Mouse (Mus musculus): ENCODE results near the gene Gmnn. TPM values are rescaled to one million over a fixed set of nuclear protein-coding genes. Genes with fewer than 3 reads are reported as not detected.

The Gmnn gene
- polyA plus RNA-seq, 1 experiment: 129 TPM

DNA sequence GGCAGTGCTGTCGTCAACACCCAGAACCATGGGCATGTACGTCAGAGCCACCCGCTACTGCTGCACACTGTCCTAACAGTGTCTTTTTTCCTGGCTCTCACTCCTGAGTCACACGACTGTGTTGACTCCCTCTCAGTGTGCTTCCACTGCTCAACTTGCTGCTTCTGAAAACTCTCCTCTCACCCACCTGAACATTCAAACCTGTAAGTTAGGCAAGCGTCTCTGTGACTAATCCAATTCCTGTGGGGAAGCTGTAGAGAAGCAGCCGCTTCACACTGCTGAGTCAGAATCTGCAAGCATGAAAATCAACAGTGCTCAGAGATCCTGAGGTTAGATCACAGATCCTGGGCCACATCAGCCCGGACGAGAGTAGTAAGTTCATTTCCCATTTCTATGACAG, 10.3 kb downstream of the Gmnn start:
- no peak for TF ChIP-seq POLR2A (IDR thresholded peaks at IDR 0.05; ENCODE audit: insufficient read depth, low read length)
- TF ChIP-seq CTCF (IDR thresholded peaks at IDR 0.05; ENCODE audit: low read depth, low read length): no peak
- no peak for TF ChIP-seq EP300 (IDR thresholded peaks at IDR 0.05; ENCODE audit: insufficient read depth, low read depth, low read length)
- peaks cover 54% of the 10 kb centered on the region for H3K36me3 ChIP-seq (ENCODE audit: control insufficient read depth, insufficient read depth, low read length, poor library complexity, severe bottlenecking)
- H3K4me1 ChIP-seq (ENCODE audit: control insufficient read depth, insufficient read depth, low read length): no peaks in the 10 kb centered on the region
- H3K9ac ChIP-seq (ENCODE audit: low read depth, poor library complexity, severe bottlenecking): no peak overlapping the region
- no peak overlapping the region for H3K4me3 ChIP-seq (ENCODE audit: low read depth, low read length)
- H3K27ac ChIP-seq (ENCODE audit: insufficient read depth, low read length): no peak overlapping the region
- H3K9me3 ChIP-seq (replicated peaks; ENCODE audit: control insufficient read depth, insufficient read depth, low read length, poor library complexity, severe bottlenecking): no peaks in the 10 kb centered on the region
- no peaks in the 10 kb centered on the region for H3K27me3 ChIP-seq (ENCODE audit: control insufficient read depth, insufficient read depth, low read length, poor library complexity, severe bottlenecking)

DNA sequence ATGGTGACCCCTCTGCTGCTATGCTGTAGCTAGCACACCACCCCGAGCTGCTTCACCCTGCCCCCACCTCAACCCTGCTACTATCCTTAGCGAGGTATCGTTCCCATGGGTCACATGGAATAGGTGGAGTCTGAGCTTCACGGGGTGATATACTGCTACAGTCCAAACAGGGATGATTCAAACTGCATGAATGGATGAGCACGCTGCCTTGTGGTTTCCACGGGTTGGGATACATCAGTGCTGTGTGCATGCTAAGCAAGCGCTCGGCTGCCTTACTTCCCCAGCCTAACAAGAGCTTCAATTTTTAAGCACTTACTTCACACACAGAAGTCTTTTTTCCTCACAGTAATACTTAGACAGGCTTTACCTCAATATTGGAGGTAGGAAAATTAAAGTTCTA, 10.9 kb downstream of the Gmnn start:
- Histone ChIP-seq H3K36me3 (ENCODE audit: control insufficient read depth, insufficient read depth, low read length, poor library complexity, severe bottlenecking) (peaks cover 49% of the 10 kb centered on the region), H3K4me1 (ENCODE audit: control insufficient read depth, insufficient read depth, low read length) (no peaks in the 10 kb centered on the region), H3K9me3 (replicated peaks; ENCODE audit: control insufficient read depth, insufficient read depth, low read length, poor library complexity, severe bottlenecking) (no peaks in the 10 kb centered on the region), H3K9ac (ENCODE audit: low read depth, poor library complexity, severe bottlenecking) (no peak overlapping the region), H3K4me3 (ENCODE audit: low read depth, low read length) (no peak overlapping the region), H3K27me3 (ENCODE audit: control insufficient read depth, insufficient read depth, low read length, poor library complexity, severe bottlenecking) (no peaks in the 10 kb centered on the region), H3K27ac (ENCODE audit: insufficient read depth, low read length) (no peak overlapping the region)
- TF ChIP-seq EP300 (IDR thresholded peaks at IDR 0.05; ENCODE audit: insufficient read depth, low read depth, low read length) (no peak), POLR2A (IDR thresholded peaks at IDR 0.05; ENCODE audit: insufficient read depth, low read length) (no peak), CTCF (IDR thresholded peaks at IDR 0.05; ENCODE audit: low read depth, low read length) (no peak)

DNA sequence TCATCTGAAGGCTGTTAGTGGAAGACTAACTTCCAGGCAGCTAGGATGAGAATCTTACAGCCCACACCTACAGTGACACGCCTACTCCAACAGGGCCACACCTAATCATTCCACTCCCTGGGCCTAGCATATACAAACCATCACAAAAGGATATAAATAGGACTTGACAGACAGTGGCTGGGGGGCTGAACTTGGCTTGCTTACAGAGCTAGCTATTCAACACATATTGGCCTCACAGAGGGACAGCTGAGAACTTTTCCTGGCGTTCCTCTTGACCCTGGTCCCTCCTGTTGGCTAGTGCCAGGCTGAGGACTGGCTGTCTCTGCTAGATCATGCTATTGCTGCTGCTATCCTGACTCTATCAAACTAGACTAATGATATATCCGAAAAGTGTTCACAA, 13.9 kb downstream of the Gmnn start:
- no peaks in the 10 kb centered on the region for H3K9me3 ChIP-seq (replicated peaks; ENCODE audit: control insufficient read depth, insufficient read depth, low read length, poor library complexity, severe bottlenecking)
- H3K9ac ChIP-seq (ENCODE audit: low read depth, poor library complexity, severe bottlenecking): no peak overlapping the region
- H3K4me1 ChIP-seq (ENCODE audit: control insufficient read depth, insufficient read depth, low read length): no peaks in the 10 kb centered on the region
- H3K27me3 ChIP-seq (ENCODE audit: control insufficient read depth, insufficient read depth, low read length, poor library complexity, severe bottlenecking): no peaks in the 10 kb centered on the region
- TF ChIP-seq POLR2A (IDR thresholded peaks at IDR 0.05; ENCODE audit: insufficient read depth, low read length) (no peak), CTCF (IDR thresholded peaks at IDR 0.05; ENCODE audit: low read depth, low read length) (no peak), EP300 (IDR thresholded peaks at IDR 0.05; ENCODE audit: insufficient read depth, low read depth, low read length) (no peak)
- H3K27ac ChIP-seq (ENCODE audit: insufficient read depth, low read length): no peak overlapping the region
- no peak overlapping the region for H3K4me3 ChIP-seq (ENCODE audit: low read depth, low read length)
- peaks cover 31% of the 10 kb centered on the region for H3K36me3 ChIP-seq (ENCODE audit: control insufficient read depth, insufficient read depth, low read length, poor library complexity, severe bottlenecking)

DNA sequence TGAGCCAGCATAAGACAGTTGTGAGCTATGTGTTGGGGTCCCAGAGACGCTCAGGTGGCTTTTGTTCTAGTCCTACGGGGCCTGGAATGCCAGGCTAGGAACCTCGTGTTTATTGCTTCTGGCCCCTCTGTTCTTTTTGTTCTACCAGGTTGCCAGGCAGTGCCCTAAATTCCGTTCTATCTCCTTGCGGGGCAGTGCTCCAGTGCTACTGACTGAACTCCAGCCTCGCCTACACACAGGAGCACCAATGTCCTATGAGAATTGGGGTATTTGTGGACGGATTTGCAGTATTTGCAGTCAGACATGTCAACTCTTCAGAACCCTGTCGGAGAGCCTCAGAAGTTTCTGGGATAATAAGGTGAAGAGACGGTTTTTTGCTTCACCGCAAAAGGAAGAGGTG, 20.7 kb downstream of the Gmnn start, which contains the start of gene Armh2:
Gene Armh2 (plus strand): TSS at position 205 of the 400 bp plus-strand sequence.
- Histone ChIP-seq H3K27ac (ENCODE audit: insufficient read depth, low read length) (no peak within 1 kb of the TSS), H3K4me3 (ENCODE audit: low read depth, low read length) (no peak within 1 kb of the TSS), H3K27me3 (ENCODE audit: control insufficient read depth, insufficient read depth, low read length, poor library complexity, severe bottlenecking) (no peaks in the 10 kb centered on the region), H3K4me1 (ENCODE audit: control insufficient read depth, insufficient read depth, low read length) (no peaks in the 10 kb centered on the region), H3K9me3 (replicated peaks; ENCODE audit: control insufficient read depth, insufficient read depth, low read length, poor library complexity, severe bottlenecking) (no peaks in the 10 kb centered on the region), H3K9ac (ENCODE audit: low read depth, poor library complexity, severe bottlenecking) (no peak within 1 kb of the TSS), H3K36me3 (ENCODE audit: control insufficient read depth, insufficient read depth, low read length, poor library complexity, severe bottlenecking) (peaks cover 16% of the 10 kb centered on the region)
- no peak for TF ChIP-seq CTCF (IDR thresholded peaks at IDR 0.05; ENCODE audit: low read depth, low read length)

DNA sequence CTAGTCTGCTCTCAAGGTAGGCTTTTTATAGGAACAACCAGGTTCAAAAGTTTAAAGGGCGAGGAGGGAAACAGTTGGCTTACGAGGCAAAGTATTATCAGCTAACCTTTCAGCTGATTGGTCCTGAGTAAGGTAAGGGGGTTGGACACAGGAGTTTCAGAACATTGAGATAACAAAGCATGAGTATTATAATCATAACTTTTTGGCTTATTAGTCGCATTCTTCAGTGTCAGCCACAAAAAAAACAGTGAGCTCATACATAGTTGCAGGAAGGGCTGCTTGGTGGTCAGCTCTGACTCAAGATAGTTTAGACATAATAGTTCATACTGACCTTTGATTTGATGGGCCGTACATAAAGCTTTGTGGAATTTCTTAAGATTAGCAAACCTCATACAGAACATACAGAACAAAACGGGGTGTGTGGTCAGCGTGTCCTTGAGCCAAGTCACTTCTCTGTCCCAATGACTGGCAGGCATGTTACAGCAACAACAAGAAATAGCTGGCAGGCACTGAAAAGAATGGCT, 26.1 kb downstream of the Gmnn start:
- Histone ChIP-seq H3K9me3 (replicated peaks; ENCODE audit: control insufficient read depth, insufficient read depth, low read length, poor library complexity, severe bottlenecking) (no peaks in the 10 kb centered on the region), H3K4me1 (ENCODE audit: control insufficient read depth, insufficient read depth, low read length) (no peaks in the 10 kb centered on the region), H3K36me3 (ENCODE audit: control insufficient read depth, insufficient read depth, low read length, poor library complexity, severe bottlenecking) (no peaks in the 10 kb centered on the region; the same call in 1 of the 2 replicates), H3K27me3 (ENCODE audit: control insufficient read depth, insufficient read depth, low read length, poor library complexity, severe bottlenecking) (no peaks in the 10 kb centered on the region), H3K9ac (ENCODE audit: low read depth, poor library complexity, severe bottlenecking) (no peak overlapping the region), H3K4me3 (ENCODE audit: low read depth, low read length) (no peak overlapping the region), H3K27ac (ENCODE audit: insufficient read depth, low read length) (no peak overlapping the region)
- TF ChIP-seq CTCF (IDR thresholded peaks at IDR 0.05; ENCODE audit: low read depth, low read length) (no peak), POLR2A (IDR thresholded peaks at IDR 0.05; ENCODE audit: insufficient read depth, low read length) (no peak), EP300 (IDR thresholded peaks at IDR 0.05; ENCODE audit: insufficient read depth, low read depth, low read length) (no peak)

DNA sequence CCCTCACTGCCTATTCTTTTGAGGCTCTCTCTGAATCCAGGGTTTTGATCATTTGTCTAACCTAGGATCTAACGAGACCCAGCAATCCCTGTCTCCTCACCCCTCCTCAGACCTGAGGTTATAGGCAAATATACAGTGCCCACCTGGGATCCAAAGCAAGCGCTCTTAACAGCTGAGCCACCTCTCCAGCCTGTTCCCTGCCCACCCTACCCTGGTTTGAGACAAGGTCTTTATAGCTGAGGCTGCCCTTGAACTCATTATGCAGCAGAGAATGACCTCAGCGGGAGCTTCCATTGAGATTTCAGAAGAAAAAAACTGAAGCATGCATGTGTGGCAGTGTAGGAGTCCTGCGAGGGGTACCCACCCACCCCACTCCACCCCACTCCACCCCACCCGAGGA, 27.2 kb downstream of the Gmnn start:
- Histone ChIP-seq H3K36me3 (ENCODE audit: control insufficient read depth, insufficient read depth, low read length, poor library complexity, severe bottlenecking) (no peaks in the 10 kb centered on the region; the same call in 1 of the 2 replicates), H3K4me1 (ENCODE audit: control insufficient read depth, insufficient read depth, low read length) (no peaks in the 10 kb centered on the region), H3K27ac (ENCODE audit: insufficient read depth, low read length) (no peak overlapping the region), H3K9me3 (replicated peaks; ENCODE audit: control insufficient read depth, insufficient read depth, low read length, poor library complexity, severe bottlenecking) (no peaks in the 10 kb centered on the region), H3K4me3 (ENCODE audit: low read depth, low read length) (no peak overlapping the region), H3K27me3 (ENCODE audit: control insufficient read depth, insufficient read depth, low read length, poor library complexity, severe bottlenecking) (no peaks in the 10 kb centered on the region), H3K9ac (ENCODE audit: low read depth, poor library complexity, severe bottlenecking) (no peak overlapping the region)
- no peak for TF ChIP-seq EP300 (IDR thresholded peaks at IDR 0.05; ENCODE audit: insufficient read depth, low read depth, low read length)
- TF ChIP-seq CTCF (IDR thresholded peaks at IDR 0.05; ENCODE audit: low read depth, low read length): no peak
- TF ChIP-seq POLR2A (IDR thresholded peaks at IDR 0.05; ENCODE audit: insufficient read depth, low read length): no peak

Data from ES-Bruce4 (cell line).